Comparison of ENCODE assay signal across 20 mouse cellular contexts in genomic region chr11:86369003-86369402, GRCm38 (mm10). TPM values are rescaled to one million over a fixed set of nuclear protein-coding genes. Genes with fewer than 3 reads are reported as not detected.
A peak's percentile ranks its signal among the peaks of the same experiment; 100 is the strongest.
DNase-seq lines count a peak whose midpoint lies in the region; ATAC-seq and TF ChIP-seq lines count a peak whose summit lies in the region.
"Had no signal": no experiment of that assay in that cellular context is flagged by ENCODE, and none has a peak within 500 bp of the region (broad histone marks: within the 10 kb centered on the region; RNA-seq: fewer than 3 reads in every experiment).

No protein-coding gene starts in this region.

- peak; percentile 50 for DNase-seq in intestine, embryonic 14.5 days (ENCODE audit: low spot score)
- peak; percentile 18 for DNase-seq in embryo, embryonic 10 days (ENCODE audit: low spot score)
- DNase-seq in layer of hippocampus, adult 8-10 months (ENCODE audit: low spot score in 2 of 2), result no peak
- DNase-seq in urinary bladder, postnatal 4 days (ENCODE audit: low spot score in 2 of 2), result no peak
- DNase-seq: adrenal gland, postnatal 10 days; cerebellum, adult 11-12 months; cerebellum, adult 9-11 months; cerebellum, postnatal 36 days; gastrocnemius, postnatal 10 days; heart, adult 2 months; heart, postnatal 14 days had no signal

- no peak overlapping the region for H3K27ac ChIP-seq in intestine, embryonic 14.5 days (ENCODE audit: low read depth)
- H3K27ac ChIP-seq in intestine, embryonic 16.5 days (ENCODE audit: low read length), result no peak overlapping the region
- H3K27ac ChIP-seq in embryonic fibroblast, embryonic 13.5 days (ENCODE audit: insufficient read depth, low read length), result peak overlapping the region; percentile 72
- H3K27ac ChIP-seq: embryonic facial prominence, embryonic 15.5 days; forebrain, embryonic 15.5 days; heart, adult 2 months; heart, embryonic 15.5 days; hindbrain, embryonic 10.5 days; hindbrain, embryonic 14.5 days had no signal

- no peaks in the 10 kb centered on the region for H3K9me3 ChIP-seq in intestine, embryonic 14.5 days (ENCODE audit: control insufficient read depth, low read length)
- no peaks in the 10 kb centered on the region for H3K9me3 ChIP-seq in intestine, embryonic 16.5 days (ENCODE audit: control insufficient read depth, low read length)
- H3K9me3 ChIP-seq: embryonic facial prominence, embryonic 15.5 days; forebrain, embryonic 15.5 days; heart, embryonic 15.5 days; hindbrain, embryonic 10.5 days had no signal

- no peak for TF ChIP-seq POLR2A in embryonic fibroblast, embryonic 13.5 days (IDR thresholded peaks at IDR 0.05; ENCODE audit: low read depth, low read length)

- TF ChIP-seq CTCF in embryonic fibroblast, embryonic 13.5 days (IDR thresholded peaks at IDR 0.05; ENCODE audit: borderline replicate concordance, insufficient read depth, low read length), result no peak

- H3K9ac ChIP-seq in intestine, embryonic 14.5 days (ENCODE audit: low read length), result no peak overlapping the region
- H3K9ac ChIP-seq in intestine, embryonic 16.5 days (ENCODE audit: low read depth, low read length), result no peak overlapping the region
- H3K9ac ChIP-seq: embryonic facial prominence, embryonic 15.5 days; forebrain, embryonic 15.5 days; heart, embryonic 15.5 days; hindbrain, embryonic 14.5 days had no signal

- no peak for ATAC-seq in intestine, embryonic 14.5 days (replicated peaks; ENCODE audit: low FRiP score, low TSS enrichment, low read depth)
- ATAC-seq in intestine, embryonic 16.5 days, result no peak
- ATAC-seq: forebrain, embryonic 15.5 days; intestine, postnatal 0 days had no signal

- H3K4me1 ChIP-seq in intestine, embryonic 14.5 days (replicated peaks; ENCODE audit: control insufficient read depth, insufficient read depth, low read length), result no peaks in the 10 kb centered on the region
- no peaks in the 10 kb centered on the region for H3K4me1 ChIP-seq in intestine, embryonic 16.5 days (ENCODE audit: control insufficient read depth, insufficient read depth, low read length)
- H3K4me1 ChIP-seq in embryonic fibroblast, embryonic 13.5 days (ENCODE audit: control insufficient read depth, insufficient read depth, low read length), result peaks cover 9% of the 10 kb centered on the region
- H3K4me1 ChIP-seq: embryonic facial prominence, embryonic 15.5 days; forebrain, embryonic 15.5 days; heart, embryonic 15.5 days; hindbrain, embryonic 10.5 days had no signal

- H3K27me3 ChIP-seq in intestine, embryonic 14.5 days (replicated peaks; ENCODE audit: control insufficient read depth, insufficient read depth, low read length), result no peaks in the 10 kb centered on the region
- H3K27me3 ChIP-seq in intestine, embryonic 16.5 days (replicated peaks; ENCODE audit: control insufficient read depth, insufficient read depth, low read length), result no peaks in the 10 kb centered on the region
- H3K27me3 ChIP-seq: embryonic facial prominence, embryonic 15.5 days; forebrain, embryonic 15.5 days; heart, embryonic 15.5 days had no signal

- H3K4me2 ChIP-seq in intestine, embryonic 14.5 days (ENCODE audit: low read length), result no peak overlapping the region
- H3K4me2 ChIP-seq in intestine, embryonic 16.5 days (ENCODE audit: low read depth, low read length), result no peak overlapping the region
- H3K4me2 ChIP-seq: embryonic facial prominence, embryonic 15.5 days; forebrain, embryonic 15.5 days; heart, embryonic 11.5 days; heart, embryonic 15.5 days; hindbrain, embryonic 14.5 days had no signal

- no peak overlapping the region for H3K4me3 ChIP-seq in intestine, embryonic 14.5 days (ENCODE audit: low read depth, low read length)
- no peak overlapping the region for H3K4me3 ChIP-seq in intestine, embryonic 16.5 days (ENCODE audit: low read length)
- no peak overlapping the region for H3K4me3 ChIP-seq in embryonic fibroblast, embryonic 13.5 days (ENCODE audit: insufficient read depth, low read length)
- H3K4me3 ChIP-seq: embryonic facial prominence, embryonic 15.5 days; forebrain, embryonic 15.5 days; heart, adult 2 months; heart, embryonic 15.5 days; hindbrain, embryonic 10.5 days had no signal

- H3K36me3 ChIP-seq in intestine, embryonic 14.5 days (ENCODE audit: control insufficient read depth, insufficient read depth, low read length), result no peaks in the 10 kb centered on the region
- no peaks in the 10 kb centered on the region for H3K36me3 ChIP-seq in intestine, embryonic 16.5 days (ENCODE audit: control insufficient read depth, insufficient read depth, low read length)
- H3K36me3 ChIP-seq: embryonic facial prominence, embryonic 15.5 days; forebrain, embryonic 15.5 days; heart, embryonic 15.5 days; hindbrain, embryonic 10.5 days had no signal

- 55% methylated on average over 5 of the region's 5 CpGs for WGBS in intestine, embryonic 14.5 days
- WGBS in intestine, embryonic 16.5 days, result 53% methylated on average over 5 of the region's 5 CpGs

RNA-seq across cellular contexts. Expression of gene Med13, which starts 11.6 kb away (rescaled TPM):
- polyA plus RNA-seq in intestine, embryonic 14.5 days (2014; fragmentation: Nextera tagmentation; extraction: Ambion mirVana), result 14.2 and 14.3 TPM in 2 replicates
- polyA plus RNA-seq in intestine, embryonic 16.5 days (2015; fragmentation: Nextera tagmentation; extraction: Ambion mirVana), result 5.8 and 5.9 TPM in 2 replicates
- polyA plus RNA-seq in embryonic fibroblast, embryonic 13.5 days (2011; ENCODE audit: insufficient read length, low read depth, missing spikeins), result 40.8 and 57.0 TPM in 2 replicates
- 10 to 100 TPM; 49.1 to 85.1 (median 57.2) TPM for total RNA-seq in layer of hippocampus, adult 8-10 months (2022)

Comparison
In these comparisons a context has a peak if more than half of its experiments do, and no peak if none do; other contexts are left out.
1. DNase-seq: peak in intestine, embryonic 14.5 days (single experiment) and embryo, embryonic 10 days (single experiment); none in layer of hippocampus, adult 8-10 months (0 of 2) and urinary bladder, postnatal 4 days (0 of 2).